Mouse (Mus musculus) 3T3-L1 (cell line): ENCODE measurements around the gene Dusp10.
A peak's percentile ranks its signal among the peaks of the same experiment; 100 is the strongest.

Experiments used
- DNase-seq: peaks from one replicate; pipeline ENCODE4 v3.0.0-alpha.2; 2015; ENCODE audit warnings: low read depth, low spot score

Gene Dusp10

DNA sequence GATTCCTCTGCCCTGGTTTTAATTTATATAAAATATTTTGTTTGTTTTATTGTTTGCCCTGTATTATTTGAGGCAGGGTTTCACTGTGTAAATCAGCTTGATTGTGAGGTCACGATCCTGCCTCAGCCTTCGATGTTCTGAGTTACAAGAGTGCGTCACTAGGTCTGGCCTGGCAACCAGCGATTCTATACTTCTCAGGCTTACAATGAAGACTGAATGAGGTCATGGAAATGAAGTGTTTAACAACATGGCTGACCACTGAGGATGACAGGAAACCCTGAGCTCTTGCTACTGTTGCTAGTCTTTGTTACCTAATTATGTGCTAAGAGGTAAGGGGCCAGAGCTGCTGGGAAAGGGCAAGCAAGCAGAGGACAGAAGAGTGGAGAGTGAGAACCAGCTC, at the start of gene Dusp10:
Dusp10 (plus strand) TSS at position 197 of the 400 bp plus-strand sequence.
- no peak for DNase-seq

DNA sequence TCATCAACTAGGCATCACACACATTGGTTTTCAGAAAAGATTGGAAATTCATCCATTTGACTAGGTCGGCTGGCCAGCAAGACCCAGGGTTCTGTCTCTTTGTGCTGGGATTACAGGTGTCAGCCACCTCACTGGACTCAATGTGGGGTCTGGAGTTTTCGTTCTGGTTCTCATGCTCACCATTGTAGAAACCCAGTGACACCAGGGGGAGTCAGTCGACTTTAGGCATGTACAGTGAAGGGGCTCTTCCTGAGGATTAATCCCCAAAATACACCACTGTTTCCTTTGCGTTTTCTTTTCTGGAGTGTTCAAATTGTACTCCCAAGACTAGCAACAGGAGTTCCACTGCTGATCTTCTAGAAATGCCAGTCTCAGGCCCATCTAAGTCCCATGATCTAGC, 47.8 kb upstream of the Dusp10 start:
- no peak for DNase-seq

DNA sequence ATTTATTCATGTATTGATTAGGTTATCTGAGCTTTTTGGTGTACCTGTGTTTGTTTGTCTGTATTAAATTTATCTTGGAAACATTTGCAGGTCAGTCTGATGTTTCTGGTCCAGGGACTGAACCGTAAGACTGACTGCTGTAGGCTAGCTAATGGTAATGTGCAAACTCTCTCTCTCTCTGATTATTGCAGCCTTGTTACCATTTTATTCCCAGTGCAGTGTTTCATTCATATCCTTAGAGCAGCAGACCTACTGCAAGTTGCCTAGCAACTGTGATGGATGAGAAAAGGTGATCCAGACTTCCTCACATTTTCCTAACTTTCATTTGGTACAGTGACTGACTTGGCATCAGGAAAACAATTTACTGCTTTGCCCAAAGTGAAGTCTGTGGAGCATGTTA, 43.8 kb upstream of the Dusp10 start:
- DNase-seq: no peak

DNA sequence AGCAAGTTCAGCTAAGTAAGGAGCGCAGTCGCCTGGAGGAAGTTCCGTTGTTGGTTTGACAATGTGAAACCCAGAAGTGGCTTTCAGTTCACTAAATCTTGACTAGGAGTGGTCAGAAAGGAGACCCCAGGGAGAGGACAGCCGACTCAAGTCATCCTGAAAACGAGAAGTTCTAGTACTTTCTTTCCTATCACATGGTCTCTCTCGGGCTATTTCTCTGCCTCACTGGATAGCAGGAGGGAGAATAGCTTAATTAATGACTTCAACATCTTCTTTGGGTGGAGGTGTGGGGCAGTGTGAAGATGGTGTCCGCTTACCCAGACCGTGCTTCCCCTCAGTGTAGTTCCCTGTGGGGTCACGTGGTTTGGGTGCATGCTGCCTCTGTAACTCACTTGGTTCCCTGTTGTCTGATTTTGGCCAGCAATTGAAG, 33.3 kb upstream of the Dusp10 start:
- no peak for DNase-seq

DNA sequence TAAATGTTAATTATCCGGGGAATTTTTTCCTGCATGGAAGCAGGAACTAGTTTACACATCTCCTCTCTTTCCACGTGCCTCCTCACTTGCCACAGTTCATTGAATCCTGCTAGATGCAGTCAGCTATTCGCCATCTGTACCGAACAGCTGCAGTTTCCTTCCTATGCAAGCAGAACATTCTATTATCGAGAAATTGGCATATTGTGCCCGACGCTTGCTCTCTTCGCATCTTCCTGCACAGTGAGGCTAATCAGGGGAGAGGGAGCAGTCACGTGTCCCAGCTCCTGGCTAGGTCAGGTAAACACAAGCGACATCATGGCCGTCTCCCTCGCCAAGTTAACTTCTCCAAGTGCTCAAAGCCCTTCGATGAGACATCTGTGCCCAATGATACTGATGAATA, 31.0 kb upstream of the Dusp10 start:
- no peak for DNase-seq

DNA sequence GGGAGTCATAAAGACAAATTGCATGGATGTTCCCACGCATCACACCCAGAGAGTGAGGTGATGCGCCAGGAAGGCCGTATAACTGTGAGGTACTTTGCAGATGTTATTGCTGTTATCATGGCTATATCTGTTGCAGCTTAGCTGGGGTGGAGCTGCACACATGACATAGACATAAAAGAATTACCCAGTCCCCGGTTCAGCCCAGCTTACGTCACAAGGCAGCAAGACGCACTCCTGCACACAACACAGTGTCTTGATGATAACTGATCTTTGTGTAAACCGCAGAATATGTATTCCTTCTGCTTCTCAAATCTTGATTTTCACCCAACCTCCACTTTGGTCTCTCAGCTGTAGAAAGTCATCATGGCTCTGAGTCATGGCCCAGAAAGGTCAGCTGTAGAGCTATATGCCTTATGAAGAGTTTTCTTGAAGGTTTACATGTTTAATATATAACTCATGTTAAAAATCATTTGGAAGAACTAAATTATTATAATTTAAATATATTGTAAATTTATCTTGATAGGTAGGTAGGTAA, 25.3 kb upstream of the Dusp10 start:
- peak; percentile 28 for DNase-seq

DNA sequence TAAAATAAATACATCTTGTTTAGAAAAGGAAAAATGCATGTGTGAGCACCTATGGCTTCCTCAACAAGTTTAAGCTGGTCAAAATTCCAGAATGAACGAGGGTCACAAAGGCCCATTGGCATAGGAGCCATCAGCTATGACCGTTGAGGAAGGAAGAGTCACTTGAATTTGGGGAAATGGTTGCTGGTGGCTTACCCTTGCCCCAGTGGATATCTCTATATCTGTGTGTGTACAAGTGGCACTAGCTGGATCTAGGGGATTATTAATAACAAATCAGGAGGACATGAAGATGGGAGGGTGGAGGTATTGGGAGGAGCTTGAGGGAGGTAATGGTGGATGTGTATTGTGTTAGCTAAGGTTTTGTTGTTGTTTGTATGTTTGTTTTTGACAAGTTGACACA, 21.2 kb upstream of the Dusp10 start:
- no peak for DNase-seq

DNA sequence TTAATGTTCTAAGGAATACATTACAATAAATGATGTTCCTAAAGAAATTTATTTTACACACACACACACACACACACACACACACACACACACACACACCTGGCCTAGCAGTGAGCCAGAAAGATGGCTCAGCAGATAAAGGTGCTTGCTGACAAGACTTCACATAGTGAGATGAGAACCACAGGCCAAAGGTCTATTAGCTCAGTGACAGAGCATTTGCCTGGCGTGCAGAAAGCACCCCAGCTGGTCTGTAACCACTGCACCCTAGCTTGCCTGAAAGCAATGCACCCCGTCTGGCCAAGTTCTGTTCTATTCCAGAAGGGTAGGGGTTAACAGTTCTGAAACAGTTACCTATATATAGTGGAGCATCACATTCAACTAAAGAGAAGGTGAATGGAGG, 15.9 kb upstream of the Dusp10 start:
- DNase-seq: no peak

DNA sequence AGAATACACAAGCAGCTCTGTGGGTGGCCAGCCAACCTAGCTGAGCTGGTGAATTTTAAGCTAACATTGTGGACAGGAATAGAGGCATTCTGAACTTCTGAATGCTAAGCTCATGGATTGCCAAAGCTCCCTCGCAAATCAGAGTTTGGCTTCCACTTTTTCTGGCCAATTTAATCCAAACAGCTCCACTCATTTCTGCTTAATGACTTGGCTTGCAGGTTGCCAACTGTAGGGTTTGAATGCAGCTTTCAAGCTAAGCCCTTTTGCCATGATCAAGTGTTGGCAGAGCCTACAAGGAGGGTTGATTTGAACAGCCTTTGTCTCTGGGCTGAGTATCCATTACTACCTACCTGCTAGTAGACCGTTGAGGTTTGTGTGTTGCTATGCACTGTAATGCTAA, 10.6 kb upstream of the Dusp10 start:
- DNase-seq: no peak

DNA sequence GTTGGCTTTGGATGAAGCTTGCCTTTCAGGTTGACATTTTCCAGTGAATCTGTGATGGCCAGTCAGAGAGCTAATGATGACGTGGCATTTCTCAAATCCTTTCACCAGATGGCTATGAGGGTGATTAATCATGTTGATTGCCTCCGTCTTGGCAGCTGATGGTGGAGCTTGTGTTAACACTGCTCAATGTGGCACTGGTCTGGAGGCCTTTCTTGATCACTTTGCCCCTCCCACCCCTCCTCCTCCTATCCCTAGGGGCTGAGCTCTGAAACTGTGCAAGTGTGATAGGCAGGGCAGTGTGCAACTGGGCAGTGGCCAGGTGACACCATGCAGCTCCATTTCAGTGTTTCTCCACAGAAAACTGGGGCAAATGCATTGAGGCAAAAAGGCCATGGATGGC, 8.8 kb upstream of the Dusp10 start:
- DNase-seq: peak; percentile 53

DNA sequence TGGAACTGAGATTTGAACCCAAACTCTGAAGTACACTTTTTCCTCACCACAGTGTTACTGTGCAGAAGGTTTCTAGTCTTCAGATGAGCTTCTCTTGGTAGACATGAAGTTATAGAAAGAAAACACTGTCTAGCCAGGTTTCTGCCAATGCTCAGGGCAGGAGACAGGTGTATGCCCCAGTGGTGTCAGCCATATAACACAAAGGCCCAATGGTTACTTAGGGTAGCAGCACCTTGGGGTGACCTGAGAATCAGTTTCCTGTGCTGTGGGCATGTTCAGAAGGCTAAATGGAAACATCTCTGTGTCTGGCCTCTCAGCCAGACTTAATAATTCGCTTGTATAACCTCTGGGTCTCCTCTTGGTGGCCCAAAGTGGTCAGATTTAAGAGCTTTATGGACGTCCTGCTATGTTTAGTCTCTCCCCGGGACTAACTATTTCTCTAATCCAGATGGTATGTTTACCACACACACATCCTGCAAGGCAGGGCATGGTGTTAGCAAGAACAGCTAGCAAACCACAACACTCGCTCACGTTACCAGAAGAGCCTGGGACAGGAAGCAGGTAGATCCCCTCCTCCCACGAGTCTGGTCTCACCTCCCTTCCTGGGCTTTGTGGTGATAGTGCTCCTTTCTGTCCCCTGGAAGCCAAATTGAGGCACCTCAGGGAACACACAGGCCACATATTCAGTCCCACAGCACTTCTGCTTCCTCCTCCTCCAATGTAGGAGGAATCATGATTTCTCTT, 7.6 kb upstream of the Dusp10 start:
- no peak for DNase-seq

DNA sequence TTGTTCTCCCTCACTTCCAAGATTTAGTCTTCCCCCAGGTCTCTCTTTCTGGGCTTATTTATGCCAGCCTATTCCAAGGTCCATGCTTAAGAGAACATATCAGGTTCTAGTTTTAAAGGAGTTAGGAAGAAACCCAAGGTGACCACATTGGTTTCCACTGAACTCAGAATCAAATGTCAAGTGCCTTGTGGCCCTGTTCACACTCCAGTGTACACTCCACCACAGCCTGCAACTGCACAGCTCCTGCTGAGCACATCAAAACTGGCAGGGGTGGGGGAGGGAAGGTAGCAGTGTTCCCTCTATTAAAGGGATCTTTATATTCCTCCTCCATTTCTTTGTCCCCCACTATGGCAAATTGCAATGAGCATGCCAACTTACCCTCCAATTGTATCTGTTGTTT, 7.0 kb upstream of the Dusp10 start:
- no peak for DNase-seq

DNA sequence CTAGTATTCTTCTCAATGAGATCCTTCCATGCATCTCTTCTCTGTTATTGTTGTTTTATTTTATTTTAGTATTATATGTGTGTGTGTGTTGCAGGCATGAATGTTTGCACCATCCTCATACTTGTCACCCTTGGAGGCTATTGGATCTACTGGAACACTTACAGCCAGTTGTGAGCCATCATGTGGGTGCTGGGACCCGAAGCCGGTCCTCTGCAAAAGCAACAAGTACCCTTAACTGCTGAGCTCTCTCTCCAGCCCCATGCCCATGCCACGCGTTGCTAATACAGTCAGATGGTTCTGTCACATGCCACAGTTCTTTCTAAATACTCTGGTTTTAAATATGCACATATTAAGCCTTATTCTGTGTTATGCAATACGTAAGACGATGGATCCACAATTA, 1.8 kb upstream of the Dusp10 start:
- DNase-seq: no peak

DNA sequence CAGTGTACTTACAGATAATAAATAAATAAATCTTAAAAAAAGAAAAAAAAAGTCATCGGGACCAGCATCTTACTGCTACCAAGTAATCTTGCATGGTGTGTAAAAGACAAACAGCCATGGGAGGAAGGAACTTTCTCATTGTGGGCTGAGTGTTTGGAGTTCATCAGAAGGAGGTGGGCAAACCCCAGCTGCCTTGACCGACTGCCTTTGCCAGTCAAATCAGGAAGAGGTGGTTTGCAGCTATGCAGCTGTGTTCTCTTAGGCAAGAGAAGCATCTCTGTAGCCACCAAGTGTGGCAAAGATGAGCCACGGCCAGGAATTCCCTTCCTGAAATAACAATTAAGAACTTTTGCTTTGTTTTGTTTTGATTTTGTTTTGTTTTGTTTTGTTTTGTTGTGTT, 989 bp downstream of the Dusp10 start:
- no peak for DNase-seq

DNA sequence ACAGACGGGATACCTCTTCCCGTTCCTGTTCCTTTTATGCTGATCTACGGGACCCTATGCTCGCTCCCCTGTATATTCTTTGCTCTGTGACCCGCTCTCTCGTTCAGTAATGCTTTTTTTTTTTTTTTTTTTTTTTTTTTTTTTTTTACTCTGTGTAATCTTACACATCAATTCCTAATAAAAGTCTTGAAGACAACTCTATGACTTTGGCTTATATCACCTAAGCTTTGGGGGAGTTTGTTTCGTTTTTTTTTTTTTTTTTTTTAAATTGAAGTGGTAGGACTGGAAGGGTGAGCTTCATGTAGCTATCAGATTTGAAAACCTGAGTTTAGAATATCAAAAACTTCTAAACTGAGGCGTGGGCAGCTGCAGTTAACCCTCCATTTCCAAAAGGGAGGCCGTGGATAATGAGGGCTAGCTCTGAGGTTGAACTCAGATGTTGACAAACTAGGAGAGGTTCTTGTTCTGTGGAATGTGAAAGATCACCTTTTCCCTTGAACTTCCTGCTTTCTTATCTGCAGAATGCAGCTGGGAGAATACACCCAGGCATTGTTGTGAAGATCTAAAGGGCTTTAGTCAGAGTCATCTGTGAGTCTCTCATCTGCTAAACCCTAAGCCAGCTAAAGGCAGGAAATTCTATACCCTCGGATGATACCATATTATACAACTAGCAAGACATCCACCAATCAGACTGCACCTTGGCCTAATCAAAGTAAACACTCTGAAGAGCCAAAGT, 3.1 kb downstream of the Dusp10 start:
- no peak for DNase-seq

DNA sequence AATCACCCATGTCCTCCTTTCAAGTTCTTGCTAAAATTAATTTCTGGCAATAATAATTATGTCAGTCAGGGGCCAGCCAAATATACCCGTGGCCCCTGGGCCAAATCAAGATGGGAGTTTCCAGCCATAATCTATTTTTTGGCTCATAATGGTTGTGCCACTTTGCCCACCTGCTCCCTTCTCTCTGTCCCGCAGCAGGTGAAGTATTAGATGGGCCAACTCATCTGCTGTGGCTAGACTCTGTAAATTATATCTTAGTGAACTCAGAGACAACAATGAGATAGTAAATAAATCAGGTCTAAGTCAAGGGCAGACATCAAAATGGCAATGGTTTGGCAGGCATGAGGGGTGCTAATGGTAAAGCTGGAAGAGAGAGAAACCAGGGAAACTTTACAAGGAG, 4.5 kb downstream of the Dusp10 start:
- no peak for DNase-seq

DNA sequence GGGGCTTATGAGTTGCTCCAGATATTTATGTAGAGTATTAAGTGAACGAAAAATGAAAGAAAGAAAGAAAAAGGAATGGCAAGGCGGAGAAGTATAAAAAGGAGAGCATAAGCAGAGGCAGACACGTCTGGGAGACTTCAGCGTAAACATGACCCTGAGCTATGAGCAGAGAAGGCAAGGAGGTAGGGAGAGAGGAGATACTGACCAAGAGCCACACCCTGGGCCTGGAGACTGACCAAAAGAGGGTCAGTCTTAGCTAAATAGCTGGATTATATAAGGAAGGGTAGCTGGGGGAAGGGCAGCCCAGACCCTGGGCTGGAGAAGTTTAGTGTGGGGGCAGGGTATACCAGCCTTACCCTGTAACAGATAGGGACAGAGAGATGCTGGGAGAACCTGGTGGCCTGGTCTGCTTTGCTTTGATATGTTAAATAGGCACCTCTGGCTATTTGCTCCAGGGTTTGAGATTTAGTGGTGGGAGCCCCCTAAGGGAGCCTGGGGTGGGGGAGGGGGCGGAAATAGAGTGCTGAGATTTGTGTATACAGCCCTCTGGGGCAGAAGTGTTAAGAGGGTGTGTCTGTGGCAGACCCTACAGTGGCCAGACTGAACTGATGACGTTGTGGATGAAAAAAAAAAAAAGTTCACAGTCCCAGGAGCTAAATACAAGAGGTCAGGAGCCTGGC, 6.1 kb downstream of the Dusp10 start:
- DNase-seq: no peak

DNA sequence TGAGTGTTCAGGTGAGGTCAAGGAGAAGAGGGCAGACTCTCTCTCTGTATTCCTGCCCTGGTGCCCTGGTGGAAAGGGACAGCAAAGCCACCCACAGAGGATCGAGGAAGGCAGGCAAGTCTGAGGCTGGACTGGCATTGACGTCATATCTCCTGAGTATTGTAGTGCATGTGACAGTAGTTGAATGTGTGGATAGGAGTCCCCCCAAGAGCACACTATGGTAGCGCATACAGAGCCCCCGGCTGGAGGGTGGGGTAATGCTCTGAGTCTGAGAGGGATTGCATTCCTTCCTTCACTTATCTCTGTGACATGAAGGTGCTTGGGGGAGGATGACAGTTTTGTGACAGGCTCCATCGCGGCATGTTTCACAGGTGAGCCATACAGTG, 6.6 kb downstream of the Dusp10 start:
- no peak for DNase-seq

DNA sequence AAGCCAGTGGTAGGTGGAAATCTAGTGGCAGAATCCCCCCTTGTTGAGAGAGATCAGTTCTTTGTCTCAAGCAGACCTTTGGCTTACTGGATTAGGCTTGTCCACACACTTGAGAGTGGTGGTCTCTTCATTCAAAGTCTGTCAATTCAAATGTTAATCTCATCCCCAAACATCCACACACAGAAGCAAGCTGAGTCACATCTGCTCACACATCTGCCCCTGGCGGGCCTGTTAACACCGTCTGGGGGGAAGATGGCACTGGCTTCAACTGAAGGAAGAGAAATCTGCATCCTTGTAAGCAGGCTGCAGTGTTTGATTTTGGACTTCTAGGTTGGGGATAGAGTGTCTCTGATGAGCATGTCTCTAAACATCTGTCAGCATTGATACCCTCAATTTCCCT, 10.9 kb downstream of the Dusp10 start:
- no peak for DNase-seq

DNA sequence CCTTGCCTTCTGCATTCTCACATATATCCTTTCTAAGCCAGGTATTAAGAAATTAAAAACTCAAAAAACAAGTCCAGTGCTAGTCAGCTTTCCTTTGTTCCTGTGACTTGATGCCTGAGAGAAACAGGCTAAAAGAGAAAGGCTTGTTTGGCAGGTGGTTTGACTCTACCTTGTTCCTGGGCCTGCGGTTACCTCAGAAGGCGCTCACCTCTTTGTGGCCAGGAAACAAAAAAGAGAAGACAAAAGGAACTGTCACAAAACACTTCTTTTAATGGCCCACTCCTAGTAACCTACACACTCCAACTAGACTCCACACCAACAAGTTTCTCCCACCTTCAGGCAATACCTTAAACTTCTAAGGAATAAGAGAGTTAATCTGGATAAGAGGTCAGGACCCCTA, 11.5 kb downstream of the Dusp10 start:
- DNase-seq: no peak

DNA sequence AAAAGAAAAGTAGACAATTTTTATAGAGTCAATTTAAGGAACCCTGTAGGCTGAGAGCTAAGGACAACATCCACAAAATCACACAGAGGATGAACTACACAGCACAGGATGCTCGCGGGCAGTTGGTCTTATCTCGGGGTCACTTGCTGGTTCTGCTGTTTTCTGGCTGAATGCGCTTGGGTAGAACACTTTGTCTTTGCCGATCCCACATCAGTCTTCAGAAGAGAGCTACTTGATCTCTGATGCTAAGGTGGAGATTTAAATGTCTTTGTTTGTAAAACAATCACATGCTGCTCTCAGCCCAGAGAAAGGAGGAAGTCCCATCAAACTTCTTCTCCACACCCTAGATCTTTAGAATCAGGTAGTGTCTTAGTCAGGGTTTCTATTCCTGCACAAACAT, 12.0 kb downstream of the Dusp10 start:
- no peak for DNase-seq

DNA sequence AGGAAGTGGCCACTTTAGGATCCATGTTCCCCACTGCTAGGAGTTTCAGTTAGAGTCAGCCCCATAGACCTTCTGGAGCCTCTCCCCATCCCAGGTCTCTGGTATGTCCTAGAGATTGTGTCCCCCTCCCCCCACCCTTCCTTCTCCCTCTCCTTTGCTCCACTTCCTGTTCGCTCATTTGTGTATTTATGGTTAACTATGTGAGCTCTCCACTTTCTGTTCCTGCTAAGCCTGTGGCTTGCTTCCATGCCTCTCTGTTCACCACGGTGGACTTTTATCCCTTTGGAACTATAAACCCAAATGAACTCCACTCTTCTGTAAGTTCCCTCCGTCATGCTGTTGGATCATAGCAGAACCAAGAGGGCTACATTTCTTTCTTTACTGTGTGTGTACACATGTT, 13.9 kb downstream of the Dusp10 start:
- DNase-seq: no peak
